Mouse (Mus musculus): ENCODE measurements at regions not wholly inside any gene's neighbourhood (a gene's known extent, or its start where the extent isn't known, plus 50 kb on each side); places are given as distances from the start of the nearest gene placed in this dataset.

DNA sequence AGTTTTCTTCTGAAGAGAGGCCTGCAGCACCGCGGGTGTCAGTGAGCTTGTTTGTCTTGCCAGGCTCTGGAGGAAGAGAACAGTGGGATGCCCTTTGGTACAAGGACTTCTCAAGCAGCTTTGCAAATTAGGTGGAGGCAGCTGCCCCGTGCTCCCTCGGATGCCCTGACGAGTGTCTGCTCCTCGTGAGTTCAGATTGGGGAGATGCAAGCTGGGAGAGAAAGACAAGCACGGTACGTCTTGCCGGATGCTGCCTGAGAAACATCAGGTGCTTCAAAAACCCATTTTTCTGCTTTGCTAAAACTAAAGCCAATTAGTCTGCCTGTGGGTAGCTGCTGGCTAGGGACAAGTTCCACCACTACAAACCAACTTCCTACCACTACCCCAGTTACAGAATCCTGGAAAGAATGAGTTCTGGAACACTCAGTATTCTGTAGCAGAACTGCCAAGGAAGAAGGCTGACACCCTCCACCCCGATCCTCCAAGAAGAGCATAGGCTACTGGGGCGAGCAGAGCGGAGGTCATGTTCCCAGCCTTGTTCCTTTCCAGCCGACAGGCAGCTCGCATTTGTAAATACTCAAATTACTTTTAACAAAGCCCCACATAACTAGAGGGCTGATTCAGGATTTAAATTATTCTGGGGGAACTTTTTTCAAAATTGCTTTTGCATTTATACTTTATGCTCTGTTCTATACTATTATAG is 245.3 kb downstream of the Rngtt start:
- no peak for TF ChIP-seq CTCF (IDR thresholded peaks at IDR 0.05; ENCODE audit: low read depth, low read length)
- no peak for TF ChIP-seq POLR2A (IDR thresholded peaks at IDR 0.05; ENCODE audit: insufficient read depth, low read length)
